Mouse (Mus musculus) E14TG2a.4 (cell line): Measurements from ENCODE around the gene Ntn3.

Source experiments
- H3K27me3 ChIP-seq: 2 replicates; pipeline ENCODE4 v1.6.1; 2014; ENCODE audit warnings: low read length, control low read depth; ENCODE audit not compliant: insufficient read depth
- H3K36me3 ChIP-seq: 2 replicates; pipeline ENCODE4 v1.6.1; 2014; ENCODE audit warnings: low read length, control low read depth; ENCODE audit not compliant: insufficient read depth
- H3K4me1 ChIP-seq: replicated peaks from 2 replicates; pipeline ENCODE4 v1.6.1; 2014; ENCODE audit warnings: low read depth, low read length, control low read depth
- H3K4me3 ChIP-seq: replicated peaks from 2 replicates; pipeline ENCODE4 v1.5.1; 2014; ENCODE audit warnings: mild to moderate bottlenecking, low read length
- H3K9me3 ChIP-seq: 2 replicates; pipeline ENCODE4 v1.6.1; 2014; ENCODE audit warnings: low read length, control low read depth
- CTCF ChIP-seq: conservative IDR thresholded peaks from 2 replicates; pipeline ENCODE4 v1.5.1; 2014; ENCODE audit warnings: low read length
- NANOG ChIP-seq: IDR thresholded peaks from 2 replicates; pipeline ENCODE4 v1.6.1; 2014; ENCODE audit warnings: borderline replicate concordance, low read length, mixed read lengths
- POU5F1 ChIP-seq: IDR thresholded peaks from 2 replicates; pipeline ENCODE4 v1.6.1; 2014; ENCODE audit warnings: low read length, borderline replicate concordance

Ntn3 gene

DNA sequence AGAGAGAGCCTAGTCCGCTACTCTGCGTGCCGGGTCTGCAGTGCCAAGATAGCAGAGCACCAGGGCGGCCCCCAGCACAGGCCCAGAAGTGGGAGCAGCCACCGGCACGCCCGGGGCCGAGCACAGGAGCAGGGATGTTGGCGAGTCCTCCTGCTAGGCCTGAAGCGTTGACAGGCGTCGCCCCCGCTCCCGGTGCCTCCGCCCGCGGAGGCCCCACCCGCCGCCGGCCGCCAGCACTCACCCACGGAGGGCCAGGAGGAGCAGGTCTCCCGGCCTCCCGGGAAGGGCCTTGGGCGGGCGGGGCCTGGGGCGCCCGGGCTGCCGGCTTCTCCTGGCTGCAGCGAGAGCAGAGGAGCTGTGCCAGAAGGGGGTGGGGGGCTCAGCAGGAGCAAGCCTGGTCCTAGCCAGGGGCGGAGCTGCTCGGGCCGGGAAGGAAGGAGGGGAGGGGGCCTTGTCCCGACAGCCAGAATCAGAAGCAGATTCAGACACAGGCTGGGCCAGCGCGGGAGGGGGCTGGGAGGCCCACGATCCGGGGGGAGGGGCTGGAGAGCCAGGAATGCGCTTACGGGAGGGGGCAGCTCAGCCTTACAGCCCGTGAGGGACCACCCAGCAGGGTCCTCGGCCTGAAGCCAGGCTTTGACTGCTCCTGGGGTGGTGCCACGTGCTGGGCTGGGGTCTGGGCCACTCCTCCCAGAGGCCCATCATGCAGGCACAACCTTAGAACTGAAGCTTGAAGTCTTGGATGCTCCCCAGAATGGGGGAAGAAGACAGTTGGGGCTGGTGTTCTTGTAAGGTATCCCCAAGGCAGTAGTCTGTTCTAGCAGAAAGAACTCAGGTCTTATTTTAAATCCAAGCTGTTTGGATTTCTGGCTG lies at the start of gene Ntn3:
Ntn3 (minus strand) TSS at position 489 of the 873 bp plus-strand sequence.
- TF ChIP-seq CTCF (no peak), POU5F1 (no peak), NANOG (no peak)
- no peaks in the 10 kb centered on the region for H3K9me3 ChIP-seq
- peaks cover 74% of the 10 kb centered on the region for H3K27me3 ChIP-seq
- peaks cover 83% of the 10 kb centered on the region for H3K4me1 ChIP-seq
- H3K4me3 ChIP-seq = peak within 1 kb of the TSS; percentile 87
- peaks cover 3% of the 10 kb centered on the region for H3K36me3 ChIP-seq

DNA sequence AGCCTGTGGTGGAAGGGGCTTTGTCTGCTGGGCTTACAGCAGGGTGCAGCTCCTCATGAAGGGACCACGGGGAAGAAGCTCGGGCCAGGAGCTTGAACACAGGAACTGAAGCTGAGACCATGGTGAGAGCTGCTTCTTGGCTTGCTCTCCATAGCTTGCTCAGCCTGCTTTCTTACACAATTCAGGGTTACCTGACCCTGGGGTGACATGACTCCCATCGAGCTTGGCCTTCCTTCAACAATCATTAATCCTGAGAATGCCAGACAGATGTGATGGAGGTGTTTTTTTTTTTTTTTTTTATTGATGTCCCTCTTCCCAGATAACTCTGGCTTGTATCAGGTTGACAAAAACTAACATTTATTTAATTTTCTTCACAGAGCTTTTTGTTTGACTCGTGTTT lies 49.6 kb upstream of the Ntn3 start:
- Histone ChIP-seq H3K27me3 (no peaks in the 10 kb centered on the region), H3K9me3 (peaks cover 1% of the 10 kb centered on the region), H3K36me3 (no peaks in the 10 kb centered on the region), H3K4me1 (no peaks in the 10 kb centered on the region), H3K4me3 (no peak overlapping the region)
- TF ChIP-seq POU5F1 (no peak), CTCF (no peak), NANOG (no peak)

DNA sequence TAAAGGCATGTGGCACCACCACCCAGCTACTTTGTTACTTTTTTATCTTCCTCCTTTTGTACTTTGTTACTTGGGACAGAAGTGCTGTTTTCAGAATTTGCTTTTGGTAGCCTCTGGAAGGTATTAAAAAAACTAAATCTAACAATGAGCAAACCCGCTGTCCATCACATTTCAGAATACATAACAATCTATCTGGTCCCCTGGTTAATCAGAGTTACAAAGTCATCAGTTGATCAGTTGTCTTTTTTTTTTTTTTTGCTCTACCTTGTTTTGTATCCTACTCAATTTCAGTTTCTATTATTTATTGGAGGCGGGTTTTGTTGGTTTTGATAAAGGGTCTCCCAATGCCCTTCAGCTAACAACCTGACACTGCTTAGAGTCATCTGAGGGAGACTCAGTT lies 43.0 kb upstream of the Ntn3 start:
- Histone ChIP-seq H3K27me3 (no peaks in the 10 kb centered on the region), H3K9me3 (peaks cover 5% of the 10 kb centered on the region), H3K4me3 (peak overlapping the region; percentile 96), H3K36me3 (peaks cover 24% of the 10 kb centered on the region), H3K4me1 (peaks cover 33% of the 10 kb centered on the region)
- TF ChIP-seq CTCF = no peak
- no peak for TF ChIP-seq NANOG
- TF ChIP-seq POU5F1 = no peak

DNA sequence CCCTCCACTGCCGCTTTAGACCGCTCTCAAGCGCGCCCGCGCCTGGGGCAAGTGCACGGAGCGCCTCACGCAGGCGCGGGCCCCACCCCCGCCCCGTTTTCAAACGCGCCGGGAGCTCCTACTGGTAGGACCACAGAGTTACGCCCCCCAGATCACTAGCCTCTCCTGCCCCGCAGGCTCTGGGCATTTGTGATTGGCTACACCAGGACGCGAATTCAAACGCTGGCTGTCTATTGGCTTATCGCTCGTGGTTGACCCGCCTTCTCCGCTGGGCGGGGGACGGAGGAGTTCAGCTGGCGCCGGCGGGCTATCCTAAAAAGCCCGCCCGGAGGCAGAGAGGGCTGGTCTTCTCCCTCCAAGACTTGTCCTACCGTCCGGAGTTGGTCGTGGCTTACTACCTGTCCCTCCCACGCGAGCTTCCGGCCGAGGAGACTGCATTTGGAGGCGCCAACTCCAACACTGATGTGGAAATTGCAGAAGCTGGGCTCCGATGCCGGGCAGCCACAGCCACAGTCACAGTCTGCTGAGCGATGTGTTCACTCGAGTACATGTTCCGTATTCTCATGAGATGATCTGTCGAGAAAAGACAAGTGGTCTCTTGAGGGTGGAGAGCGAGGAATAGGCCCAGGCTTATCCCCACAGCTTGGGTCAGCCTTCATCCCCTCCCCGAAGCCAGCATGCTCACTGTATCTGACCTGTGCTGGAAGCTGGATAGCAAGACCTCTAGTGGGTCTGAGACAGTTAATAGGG lies 42.2 kb upstream of the Ntn3 start, which contains the start of gene Ccnf:
Ccnf (minus strand) TSS at position 165 of the 750 bp plus-strand sequence.
- peak within 1 kb of the TSS; percentile 96 for H3K4me3 ChIP-seq
- H3K27me3 ChIP-seq = no peaks in the 10 kb centered on the region
- peaks cover 33% of the 10 kb centered on the region for H3K36me3 ChIP-seq
- peaks cover 35% of the 10 kb centered on the region for H3K4me1 ChIP-seq
- H3K9me3 ChIP-seq = peaks cover 5% of the 10 kb centered on the region
- no peak for TF ChIP-seq NANOG
- TF ChIP-seq POU5F1 = no peak
- no peak for TF ChIP-seq CTCF

DNA sequence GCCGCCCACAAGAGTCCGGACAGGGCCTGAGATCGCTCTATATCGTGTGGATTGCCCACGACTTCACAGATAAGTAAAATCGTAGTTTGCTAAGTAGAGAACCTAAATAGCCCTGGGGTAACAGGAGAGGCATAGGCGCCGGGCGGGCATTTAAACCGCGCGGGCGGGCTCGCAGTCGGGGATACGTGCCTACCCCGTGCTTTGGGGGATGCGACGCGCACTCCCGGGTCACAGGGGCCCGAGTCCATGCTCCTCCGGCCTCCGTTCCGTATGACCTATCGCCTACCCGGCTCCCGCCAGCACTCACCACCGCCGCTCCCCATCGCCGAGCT lies 41.6 kb upstream of the Ntn3 start:
- TF ChIP-seq CTCF (no peak), NANOG (no peak), POU5F1 (no peak)
- Histone ChIP-seq H3K9me3 (peaks cover 5% of the 10 kb centered on the region), H3K27me3 (no peaks in the 10 kb centered on the region), H3K4me3 (peak overlapping the region; percentile 96), H3K36me3 (peaks cover 37% of the 10 kb centered on the region), H3K4me1 (peaks cover 38% of the 10 kb centered on the region)

DNA sequence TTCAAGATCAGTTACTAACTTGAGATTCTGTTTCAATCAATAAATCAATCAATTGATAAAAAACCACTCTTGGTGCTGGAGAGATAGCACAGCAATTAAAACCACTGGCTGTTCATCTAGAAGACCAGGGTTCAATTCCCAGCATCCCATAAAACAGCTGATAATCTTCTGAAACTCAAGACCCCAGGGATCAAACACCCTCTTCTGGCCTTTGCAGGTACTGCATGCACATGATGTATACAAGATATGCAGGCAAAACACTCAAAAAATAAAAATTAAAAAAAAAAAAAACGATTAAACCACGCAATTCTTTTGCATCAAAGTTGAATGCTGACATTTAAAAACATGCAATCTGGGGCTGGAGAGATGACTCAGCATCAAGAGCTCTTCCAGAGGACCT lies 39.3 kb upstream of the Ntn3 start:
- peaks cover 55% of the 10 kb centered on the region for H3K36me3 ChIP-seq
- H3K4me1 ChIP-seq = peaks cover 48% of the 10 kb centered on the region
- TF ChIP-seq NANOG (no peak), POU5F1 (no peak), CTCF (peak; percentile 66)
- H3K27me3 ChIP-seq = no peaks in the 10 kb centered on the region
- H3K9me3 ChIP-seq = peaks cover 5% of the 10 kb centered on the region
- H3K4me3 ChIP-seq = no peak overlapping the region

DNA sequence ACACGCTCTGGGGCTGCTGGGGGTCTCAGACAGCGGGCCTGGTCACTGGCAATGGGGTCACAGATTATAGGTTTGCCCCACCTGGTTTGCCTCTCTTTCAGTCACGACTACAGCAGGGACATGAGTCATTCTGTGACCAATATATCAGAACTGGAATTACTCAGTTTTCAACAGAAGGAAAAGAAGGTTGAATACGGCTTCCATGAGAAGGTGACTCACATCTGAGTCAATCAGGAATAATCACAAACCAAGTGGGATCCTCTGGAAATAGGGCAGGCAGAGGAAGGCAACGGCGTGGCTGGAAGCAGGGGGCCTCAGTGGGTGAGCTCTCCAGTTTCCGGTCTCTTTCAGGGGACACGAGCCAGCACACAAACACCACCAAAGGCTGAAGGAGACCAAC lies 34.7 kb upstream of the Ntn3 start:
- H3K9me3 ChIP-seq = peaks cover 7% of the 10 kb centered on the region; the same call in 1 of the 2 replicates
- no peak for TF ChIP-seq CTCF
- no peak for TF ChIP-seq NANOG
- TF ChIP-seq POU5F1 = no peak
- no peak overlapping the region for H3K4me3 ChIP-seq
- no peaks in the 10 kb centered on the region for H3K27me3 ChIP-seq
- peaks cover 31% of the 10 kb centered on the region for H3K4me1 ChIP-seq
- peaks cover 93% of the 10 kb centered on the region for H3K36me3 ChIP-seq

DNA sequence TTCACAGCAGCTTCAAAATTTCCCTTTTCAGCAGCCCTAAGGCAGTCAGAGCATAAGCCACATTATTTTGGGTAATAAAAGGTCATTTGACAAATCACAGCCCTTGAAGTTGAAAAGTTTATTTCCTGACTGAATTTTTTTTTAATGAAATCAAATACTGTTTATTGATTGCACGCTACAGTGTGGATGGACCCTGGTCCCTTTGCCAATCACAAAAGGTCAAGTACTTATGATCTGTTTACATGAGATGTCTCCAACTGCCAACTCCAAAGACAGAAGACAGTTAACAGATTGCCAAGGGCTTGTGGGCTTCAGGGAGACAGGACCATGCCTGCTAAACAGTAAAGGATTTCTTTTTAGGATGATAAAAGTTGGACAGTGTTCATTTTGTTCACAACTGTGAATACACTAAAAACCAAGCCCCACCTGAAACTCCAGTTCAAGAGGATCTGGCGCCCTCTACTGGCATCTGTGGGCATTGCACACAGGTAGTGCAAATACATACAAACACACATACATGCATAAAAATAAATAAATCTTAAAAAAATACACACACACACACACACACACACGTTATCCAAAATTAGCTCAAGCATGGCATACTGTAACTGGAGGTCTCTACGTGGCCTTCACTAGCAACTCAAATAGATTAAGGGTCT lies 34.1 kb upstream of the Ntn3 start:
- Histone ChIP-seq H3K4me1 (peaks cover 28% of the 10 kb centered on the region), H3K4me3 (no peak overlapping the region), H3K27me3 (no peaks in the 10 kb centered on the region), H3K36me3 (peaks cover 93% of the 10 kb centered on the region), H3K9me3 (peaks cover 7% of the 10 kb centered on the region; the same call in 1 of the 2 replicates)
- TF ChIP-seq NANOG (no peak), CTCF (peak; percentile 41)
